Mouse (Mus musculus) G1E (cell line): ENCODE results near the gene Gm42421. TPM values are rescaled to one million over a fixed set of nuclear protein-coding genes. Genes with fewer than 3 reads are reported as not detected.

ENCODE experiments used
- ATAC-seq: 2 replicates; pipeline ENCODE4 v1.8.0; 2016; ENCODE audit warnings: mild to moderate bottlenecking; ENCODE audit not compliant: insufficient number of reproducible peaks, poor library complexity, low FRiP score, severe bottlenecking; ENCODE audit errors: extremely low read depth
- DNase-seq: peaks from one replicate; pipeline ENCODE4 v3.0.0; 2012; ENCODE audit warnings: low spot score
- H3K27me3 ChIP-seq: 2 replicates; pipeline ENCODE4 v1.6.1; 2012; ENCODE audit warnings: mild to moderate bottlenecking, low read length, inconsistent platforms; ENCODE audit not compliant: insufficient read depth
- H3K36me3 ChIP-seq: replicated peaks from 2 replicates; pipeline ENCODE3; 2012; ENCODE audit warnings: mild to moderate bottlenecking, inconsistent platforms
- H3K4me1 ChIP-seq: 2 replicates; pipeline ENCODE4 v1.6.1; 2012; ENCODE audit warnings: low read depth, low read length, inconsistent platforms, mixed read lengths; ENCODE audit not compliant: insufficient read depth
- H3K4me3 ChIP-seq: 2 replicates; pipeline ENCODE4 v1.5.1; 2012; ENCODE audit warnings: low read depth, mild to moderate bottlenecking, inconsistent platforms, low read length, moderate library complexity, mixed read lengths
- H3K9me3 ChIP-seq: replicated peaks from 2 replicates; pipeline ENCODE4 v1.6.1; 2012; ENCODE audit warnings: inconsistent platforms
- CTCF ChIP-seq: IDR thresholded peaks from 2 replicates; pipeline ENCODE4 v1.5.1; 2012; ENCODE audit warnings: low read depth, low read length, inconsistent platforms, mixed read lengths
- GATA1 ChIP-seq: IDR thresholded peaks from 2 replicates; pipeline ENCODE4 v1.6.1; 2012; ENCODE audit warnings: borderline replicate concordance, low read length, inconsistent platforms, mixed read lengths
- GATA2 ChIP-seq: IDR thresholded peaks from 2 replicates; pipeline ENCODE4 v1.6.1; 2012; ENCODE audit warnings: low read depth, low read length, inconsistent platforms, borderline replicate concordance
- POLR2AphosphoS5 ChIP-seq: IDR thresholded peaks from 2 replicates; pipeline ENCODE4 v1.6.1; 2012; ENCODE audit warnings: low read depth, low read length, inconsistent platforms; ENCODE audit not compliant: insufficient replicate concordance
- TAL1 ChIP-seq: conservative IDR thresholded peaks from 2 replicates; pipeline ENCODE4 v1.6.1; 2012; ENCODE audit warnings: low read depth, low read length, inconsistent platforms, mixed read lengths
- polyA plus RNA-seq: library from polyadenylated mRNA; stranded (reverse); fragments of >175 nt; gene quantifications from 2 replicates; pipeline ENCODE4 v1.2.3, GENCODE M21; 2012
- total RNA-seq, 2 experiments: library from RNA; stranded (forward) in 1 of 2; stranded (reverse) in 1 of 2; fragments of 200-1000 nt in 1 of 2; fragments of >200 nt in 1 of 2; fragmentation: Nextera tagmentation in 1 of 2; gene quantifications; 2 replicates each; pipeline ENCODE4 v1.2.3; 2014 to 2017

The Gm42421 gene
- total and polyA plus RNA-seq, 3 experiments = 1.3 TPM; not detected in 2

GRCm38 (mm10) chr5:143933414-143933813, 5.4 kb downstream of the Gm42421 start:
- no peak for TF ChIP-seq GATA1
- TF ChIP-seq GATA2 = no peak
- no peak for TF ChIP-seq CTCF
- no peak for TF ChIP-seq POLR2AphosphoS5
- no peak for TF ChIP-seq TAL1
- DNase-seq (no peak), ATAC-seq (no peak)
- peaks cover 49% of the 10 kb centered on the region for H3K36me3 ChIP-seq
- H3K4me1 ChIP-seq = no peaks in the 10 kb centered on the region
- no peak overlapping the region for H3K4me3 ChIP-seq
- H3K27me3 ChIP-seq = no peaks in the 10 kb centered on the region; the same call in 1 of the 2 replicates
- no peaks in the 10 kb centered on the region for H3K9me3 ChIP-seq

- Histone ChIP-seq H3K36me3 (peaks cover 44% of the 10 kb centered on the region), H3K27me3 (no peaks in the 10 kb centered on the region; the same call in 1 of the 2 replicates), H3K9me3 (no peaks in the 10 kb centered on the region), H3K4me1 (no peaks in the 10 kb centered on the region), H3K4me3 (no peak overlapping the region)
- no peak for TF ChIP-seq GATA2
- TF ChIP-seq TAL1 = no peak
- TF ChIP-seq CTCF = no peak
- TF ChIP-seq GATA1 = no peak
- TF ChIP-seq POLR2AphosphoS5 = no peak
- DNase-seq = no peak
- no peak for ATAC-seq
Observed at GRCm38 (mm10) chr5:143933875-143934274, 5.9 kb downstream of the Gm42421 start.

GRCm38 (mm10) chr5:143936156-143936555, 8.2 kb downstream of the Gm42421 start:
- TF ChIP-seq CTCF (no peak), TAL1 (no peak), GATA1 (no peak), POLR2AphosphoS5 (no peak), GATA2 (no peak)
- peaks cover 3% of the 10 kb centered on the region; the same call in 1 of the 2 replicates for H3K4me1 ChIP-seq
- DNase-seq = no peak
- H3K9me3 ChIP-seq = no peaks in the 10 kb centered on the region
- H3K36me3 ChIP-seq = peaks cover 22% of the 10 kb centered on the region
- H3K27me3 ChIP-seq = no peaks in the 10 kb centered on the region; the same call in 1 of the 2 replicates
- no peak for ATAC-seq
- H3K4me3 ChIP-seq = no peak overlapping the region

GRCm38 (mm10) chr5:143941588-143941987, 13.6 kb downstream of the Gm42421 start:
- no peak for TF ChIP-seq POLR2AphosphoS5
- TF ChIP-seq CTCF = no peak
- no peak for TF ChIP-seq TAL1
- TF ChIP-seq GATA1 = no peak
- no peak for TF ChIP-seq GATA2
- peaks cover 3% of the 10 kb centered on the region; the same call in 1 of the 2 replicates for H3K4me1 ChIP-seq
- no peak overlapping the region for H3K4me3 ChIP-seq
- DNase-seq (no peak), ATAC-seq (no peak)
- H3K27me3 ChIP-seq = peaks cover 13% of the 10 kb centered on the region
- H3K9me3 ChIP-seq = no peaks in the 10 kb centered on the region
- no peaks in the 10 kb centered on the region for H3K36me3 ChIP-seq

- TF ChIP-seq GATA1 (no peak), CTCF (no peak), POLR2AphosphoS5 (no peak), GATA2 (no peak), TAL1 (no peak)
- DNase-seq = no peak
- Histone ChIP-seq H3K27me3 (peaks cover 13% of the 10 kb centered on the region), H3K36me3 (no peaks in the 10 kb centered on the region), H3K9me3 (no peaks in the 10 kb centered on the region), H3K4me1 (peaks cover 3% of the 10 kb centered on the region; the same call in 1 of the 2 replicates), H3K4me3 (no peak overlapping the region)
- ATAC-seq = no peak
Observed at GRCm38 (mm10) chr5:143943231-143944125, 15.5 kb downstream of the Gm42421 start.

- H3K4me3 ChIP-seq = no peak overlapping the region
- no peak for TF ChIP-seq CTCF
- TF ChIP-seq POLR2AphosphoS5 = no peak
- no peak for TF ChIP-seq GATA2
- TF ChIP-seq TAL1 = no peak
- TF ChIP-seq GATA1 = no peak
- no peak for DNase-seq
- ATAC-seq = no peak
- no peaks in the 10 kb centered on the region for H3K36me3 ChIP-seq
- H3K9me3 ChIP-seq = no peaks in the 10 kb centered on the region
- H3K27me3 ChIP-seq = peaks cover 14% of the 10 kb centered on the region
- H3K4me1 ChIP-seq = no peaks in the 10 kb centered on the region
Observed at GRCm38 (mm10) chr5:143948361-143948760, 20.4 kb downstream of the Gm42421 start.
